Mouse (Mus musculus) cerebellum, postnatal 10 days (tissue): ENCODE measurements around the gene Cryba4.

ENCODE experiments used
- DNase-seq, 2 experiments: peaks; one replicate each; pipeline ENCODE4 v3.0.0; 2021; ENCODE audit warnings: mixed read lengths in 2 of 2

Gene Cryba4

GRCm38 (mm10) chr5:112235806-112236205 lies 16.5 kb downstream of the Cryba4 start:
- DNase-seq, result no peak

GRCm38 (mm10) chr5:112228240-112229076 lies 23.9 kb downstream of the Cryba4 start:
- DNase-seq, result peak; percentile 87 to 91

DNA sequence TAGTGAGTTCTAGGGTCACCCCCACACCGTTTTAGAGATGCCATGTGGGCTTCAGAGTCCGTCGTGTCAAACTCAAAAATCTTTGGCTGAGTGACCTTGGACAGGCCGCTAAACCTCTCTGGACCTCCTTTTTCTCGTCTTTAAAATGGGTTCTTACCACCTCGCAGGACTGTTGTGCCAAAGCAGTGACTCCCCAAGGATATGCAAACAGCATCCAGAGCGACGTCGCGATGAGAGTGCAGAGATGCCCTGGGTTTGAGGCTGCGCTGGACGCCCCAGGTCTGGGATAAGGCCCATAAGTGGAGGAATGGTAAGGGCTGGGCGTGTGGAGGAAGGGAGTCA lies 24.4 kb downstream of the Cryba4 start:
- no peak for DNase-seq

- DNase-seq, result peak; percentile 72 to 75
Observed at GRCm38 (mm10) chr5:112227354-112227753, 25.0 kb downstream of the Cryba4 start.

DNA sequence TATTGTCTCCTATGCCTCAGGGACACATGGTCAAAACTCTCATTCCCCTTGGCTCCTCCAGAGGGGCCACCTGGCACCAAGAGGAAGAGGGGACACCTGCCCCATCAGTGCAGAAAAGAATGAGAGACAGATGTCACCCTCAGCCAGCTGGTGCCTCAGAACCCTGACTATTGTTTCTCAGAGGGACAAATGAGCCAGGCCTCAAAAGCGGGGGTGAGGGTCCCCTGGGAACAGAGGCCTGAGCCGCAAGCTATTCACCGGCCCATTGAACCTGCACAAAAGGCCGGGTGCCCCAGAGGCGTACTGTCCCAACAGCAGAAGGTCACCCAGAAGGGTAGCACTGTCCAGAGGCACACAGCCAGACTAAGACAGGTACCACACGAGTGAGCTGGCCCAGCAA lies 26.7 kb downstream of the Cryba4 start:
- DNase-seq, result peak; percentile 45 to 51

GRCm38 (mm10) chr5:112220203-112220602 lies 32.1 kb downstream of the Cryba4 start:
- no peak for DNase-seq

DNA sequence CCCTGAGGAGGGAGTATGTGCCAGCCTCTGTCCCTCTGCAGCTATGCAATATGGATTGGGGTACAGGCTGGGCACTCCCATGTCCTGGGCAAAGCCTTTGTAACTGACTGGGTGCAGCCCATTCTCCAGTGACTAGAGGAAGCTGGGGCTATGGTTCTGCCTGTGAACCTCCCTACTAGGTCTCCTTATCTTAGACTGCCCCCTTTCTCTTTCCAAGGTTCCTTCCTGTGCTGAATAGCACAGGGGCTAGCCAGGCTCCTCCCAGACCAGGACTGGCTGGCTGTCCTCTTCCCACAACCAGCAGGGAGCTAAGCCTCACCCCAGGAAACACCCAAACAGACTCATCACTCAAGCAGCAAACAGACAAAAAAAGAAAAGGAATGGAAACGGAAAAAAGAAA lies 32.9 kb downstream of the Cryba4 start:
- DNase-seq, result no peak

GRCm38 (mm10) chr5:112218679-112219078 lies 33.6 kb downstream of the Cryba4 start:
- DNase-seq, result peak; percentile 35 to 53

- peak; percentile 40 to 48 for DNase-seq
Observed at GRCm38 (mm10) chr5:112217031-112217430, 35.3 kb downstream of the Cryba4 start.

- DNase-seq, result no peak
Observed at GRCm38 (mm10) chr5:112216335-112216734, 36.0 kb downstream of the Cryba4 start.

DNA sequence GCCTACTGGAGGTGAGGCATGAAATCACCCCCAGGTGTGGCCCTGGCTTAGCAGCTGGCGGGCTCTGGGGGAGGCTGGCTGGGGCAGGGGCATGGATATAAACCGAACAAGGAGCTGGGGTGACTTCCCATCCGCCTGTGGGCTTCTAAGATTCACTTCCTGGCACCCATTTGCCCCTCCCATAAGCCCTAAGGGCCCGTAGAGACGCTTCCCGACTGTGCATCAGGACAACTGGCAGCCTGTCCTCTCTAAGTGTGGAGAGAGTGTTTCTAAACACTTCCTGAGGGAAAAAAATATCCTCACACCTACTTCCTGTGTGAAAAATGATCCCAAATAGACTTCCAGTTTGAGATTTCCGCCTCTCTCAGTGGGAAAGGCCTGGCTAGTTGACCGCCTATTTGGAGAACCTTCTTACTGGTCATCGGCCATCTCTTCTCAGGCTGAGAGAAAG lies 36.5 kb downstream of the Cryba4 start:
- DNase-seq, result peak in 1 of 2 experiments; percentile 43

DNA sequence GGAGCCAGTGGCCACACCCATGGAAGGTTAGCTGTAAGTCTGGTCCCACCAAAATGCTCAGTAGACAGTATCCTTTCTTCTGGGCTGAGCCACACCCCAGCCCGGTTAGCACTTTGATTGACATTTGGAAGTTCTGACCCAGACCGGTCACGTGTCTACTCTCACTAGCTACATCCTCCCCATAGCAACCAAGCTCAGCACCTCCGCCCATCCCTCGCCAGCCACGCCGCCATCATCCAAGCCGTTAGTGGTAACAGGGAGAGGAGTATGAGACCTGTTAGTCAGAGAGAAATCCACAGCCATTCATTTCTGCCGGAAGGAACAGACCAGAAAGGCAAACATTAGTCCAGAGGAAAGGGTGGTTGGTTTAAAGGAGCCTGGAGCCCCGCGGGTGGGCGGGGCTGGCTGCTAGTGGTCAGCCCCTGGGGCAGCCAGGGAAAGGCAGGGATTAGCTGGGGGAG lies 37.0 kb downstream of the Cryba4 start:
- DNase-seq, result peak; percentile 45 to 54

GRCm38 (mm10) chr5:112214419-112214818 lies 37.9 kb downstream of the Cryba4 start:
- peak; percentile 90 to 92 for DNase-seq

DNA sequence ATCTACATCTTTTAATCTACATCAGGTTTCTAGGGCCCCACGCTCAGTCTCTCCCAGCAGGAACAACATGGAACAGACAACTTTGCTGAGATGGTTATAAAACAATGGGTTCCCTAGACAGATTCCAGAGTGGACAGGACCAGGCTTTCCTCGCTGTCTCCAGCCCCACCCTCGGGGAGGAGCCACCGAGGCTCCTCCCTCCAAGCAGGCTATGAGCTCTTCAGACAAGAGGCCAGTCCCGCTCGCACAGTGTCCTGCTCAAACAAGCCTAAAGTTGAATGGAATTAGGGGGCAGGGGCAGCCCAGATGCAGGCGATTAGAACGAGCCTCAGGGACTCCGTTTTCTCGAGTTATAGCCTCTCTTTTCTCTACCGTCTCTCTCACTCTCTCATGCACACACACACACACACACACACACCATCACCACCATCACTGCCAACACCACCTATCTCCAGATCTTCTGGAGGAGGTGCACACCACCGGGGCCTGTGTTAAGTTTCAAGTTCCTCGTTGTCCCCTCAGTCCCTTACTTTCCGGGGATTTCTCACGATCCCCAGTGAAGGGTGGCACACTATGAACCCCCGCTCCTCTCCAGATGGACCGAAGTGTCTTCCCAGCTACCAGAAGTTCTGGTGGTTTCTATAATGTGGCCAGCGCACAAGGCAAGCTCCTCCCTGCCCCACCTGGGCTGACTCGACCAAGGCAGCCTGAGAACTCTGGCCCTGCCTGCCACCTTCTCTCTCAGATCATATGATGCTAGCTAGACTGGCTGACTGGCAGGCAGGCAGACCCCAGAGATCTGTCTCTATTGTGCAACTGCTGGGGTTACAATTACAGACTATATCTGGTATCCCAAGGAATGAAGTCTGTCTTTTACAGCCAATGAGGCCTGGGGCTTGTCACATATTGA lies 38.7 kb downstream of the Cryba4 start:
- peak; percentile 62 to 73 for DNase-seq

GRCm38 (mm10) chr5:112212711-112213264 lies 39.5 kb downstream of the Cryba4 start:
- DNase-seq, result peak in 1 of 2 experiments; percentile 35

GRCm38 (mm10) chr5:112211911-112212310 lies 40.4 kb downstream of the Cryba4 start:
- no peak for DNase-seq

GRCm38 (mm10) chr5:112210104-112210503 lies 42.2 kb downstream of the Cryba4 start:
- DNase-seq, result peak; percentile 82 to 86

DNA sequence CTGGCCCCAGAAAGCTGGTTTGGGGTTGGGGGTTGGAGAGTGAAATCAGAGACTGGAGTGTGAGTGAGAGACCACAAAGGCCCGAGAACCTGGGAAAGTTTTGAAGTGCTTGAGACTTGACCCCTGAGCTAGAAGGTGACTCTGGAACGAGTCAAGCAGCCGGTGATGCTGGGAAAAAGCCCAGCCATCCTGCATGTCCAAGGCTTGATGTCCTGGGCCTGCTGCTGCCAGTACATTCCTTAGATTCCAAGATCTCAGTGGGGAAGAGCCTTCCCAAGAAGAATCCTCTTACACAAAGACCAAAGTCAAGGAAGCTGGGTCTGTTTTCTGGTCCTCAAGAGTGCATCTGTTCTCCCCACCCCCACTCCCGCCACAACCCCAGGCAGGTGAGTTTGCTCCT lies 44.0 kb downstream of the Cryba4 start:
- no peak for DNase-seq

DNA sequence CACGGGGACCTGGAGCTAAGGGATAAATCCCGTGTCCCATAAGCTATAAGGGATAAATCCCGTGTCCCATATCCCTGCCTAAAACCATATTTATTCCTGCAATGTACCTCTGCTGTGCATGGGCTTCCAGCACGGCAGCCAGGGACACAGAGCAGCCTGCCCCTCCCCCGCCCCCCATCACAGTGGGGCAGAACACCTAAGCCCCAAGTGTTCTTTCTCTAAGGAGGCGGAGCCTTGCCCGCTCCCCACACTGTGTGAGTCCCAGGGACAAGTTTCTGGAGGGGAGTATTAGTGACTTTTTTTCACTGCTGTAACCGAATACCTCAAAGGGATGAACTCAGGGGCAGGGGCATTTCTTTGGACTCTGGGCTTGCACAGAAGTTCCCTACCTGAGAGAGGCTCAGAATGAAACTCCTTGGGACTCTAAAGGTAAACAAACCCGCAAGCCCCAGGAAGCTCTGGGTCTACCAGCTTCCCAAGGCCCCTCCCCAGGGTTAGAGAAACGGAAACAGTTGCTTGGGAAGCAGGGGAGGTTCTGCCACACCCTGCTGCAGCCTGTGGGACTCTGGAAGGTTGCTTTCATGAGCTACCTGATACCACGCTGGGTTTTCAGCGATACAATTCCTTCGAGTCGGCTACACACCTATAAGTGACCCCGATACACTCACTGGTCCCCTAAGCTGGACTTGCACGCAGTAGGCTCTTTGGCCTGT lies 45.6 kb downstream of the Cryba4 start:
- no peak for DNase-seq

- DNase-seq, result no peak
Observed at GRCm38 (mm10) chr5:112199656-112200055, 52.7 kb downstream of the Cryba4 start.
